Mouse (Mus musculus) stomach, embryonic 16.5 days (tissue): Measurements from ENCODE around the gene 1520401A03Rik. TPM values are rescaled to one million over a fixed set of nuclear protein-coding genes. Genes with fewer than 3 reads are reported as not detected.

ENCODE experiments used
- ATAC-seq: fragments of 200-750 bp; cut with Nextera tagmentation; 2 replicates; pipeline ENCODE4 v1.8.0; 2017; ENCODE audit warnings: moderate number of reproducible peaks, moderate TSS enrichment; ENCODE audit not compliant: insufficient read depth, low FRiP score
- H3K27ac ChIP-seq: fragments of 300-500 bp; sonication (generic); 2 replicates; pipeline ENCODE4 v1.5.1; 2014; ENCODE audit warnings: low read length
- H3K27me3 ChIP-seq: fragments of 300-500 bp; sonication (generic); 2 replicates; pipeline ENCODE4 v1.6.1; 2014; ENCODE audit warnings: low read length, control low read depth, mixed read lengths; ENCODE audit not compliant: control insufficient read depth, insufficient read depth
- H3K36me3 ChIP-seq: fragments of 300-500 bp; sonication (generic); 2 replicates; pipeline ENCODE4 v1.6.1; 2014; ENCODE audit warnings: low read length; ENCODE audit not compliant: control insufficient read depth, insufficient read depth
- H3K4me1 ChIP-seq: fragments of 300-500 bp; sonication (generic); 2 replicates; pipeline ENCODE4 v1.6.1; 2014; ENCODE audit warnings: low read length, control low read depth, mixed read lengths; ENCODE audit not compliant: control insufficient read depth, insufficient read depth
- H3K4me2 ChIP-seq: fragments of 300-500 bp; sonication (generic); 2 replicates; pipeline ENCODE4 v1.6.1; 2014; ENCODE audit warnings: low read depth, low read length, mixed read lengths
- H3K4me3 ChIP-seq: fragments of 300-500 bp; sonication (generic); replicated peaks from 2 replicates; pipeline ENCODE4 v1.5.1; 2014; ENCODE audit warnings: mild to moderate bottlenecking, low read length
- H3K9ac ChIP-seq: fragments of 300-500 bp; sonication (generic); 2 replicates; pipeline ENCODE4 v1.6.1; 2014; ENCODE audit warnings: low read length
- H3K9me3 ChIP-seq: fragments of 300-500 bp; sonication (generic); replicated peaks from 2 replicates; pipeline ENCODE4 v1.6.1; 2016; ENCODE audit warnings: low read length, control low read depth; ENCODE audit not compliant: control insufficient read depth
- WGBS: fragments of 180-500 bp; shearing (Covaris S2); extraction: QIAGEN DNeasy Blood & Tissue Kit; methylation state at CpG from one replicate; pipeline ENCODE4 v1.1.7; 2014; 5-methylcytosine and 5-hydroxymethylcytosine counted together
- polyA plus RNA-seq: library from polyadenylated mRNA; unstranded; fragments of >200 nt; fragmentation: Nextera tagmentation; extraction: Ambion mirVana; gene quantifications from 2 replicates; pipeline ENCODE4 v1.2.1, GENCODE M21; 2015

The 1520401A03Rik gene
- polyA plus RNA-seq, 1 experiment from 2014 or later = 0.23 TPM

DNA sequence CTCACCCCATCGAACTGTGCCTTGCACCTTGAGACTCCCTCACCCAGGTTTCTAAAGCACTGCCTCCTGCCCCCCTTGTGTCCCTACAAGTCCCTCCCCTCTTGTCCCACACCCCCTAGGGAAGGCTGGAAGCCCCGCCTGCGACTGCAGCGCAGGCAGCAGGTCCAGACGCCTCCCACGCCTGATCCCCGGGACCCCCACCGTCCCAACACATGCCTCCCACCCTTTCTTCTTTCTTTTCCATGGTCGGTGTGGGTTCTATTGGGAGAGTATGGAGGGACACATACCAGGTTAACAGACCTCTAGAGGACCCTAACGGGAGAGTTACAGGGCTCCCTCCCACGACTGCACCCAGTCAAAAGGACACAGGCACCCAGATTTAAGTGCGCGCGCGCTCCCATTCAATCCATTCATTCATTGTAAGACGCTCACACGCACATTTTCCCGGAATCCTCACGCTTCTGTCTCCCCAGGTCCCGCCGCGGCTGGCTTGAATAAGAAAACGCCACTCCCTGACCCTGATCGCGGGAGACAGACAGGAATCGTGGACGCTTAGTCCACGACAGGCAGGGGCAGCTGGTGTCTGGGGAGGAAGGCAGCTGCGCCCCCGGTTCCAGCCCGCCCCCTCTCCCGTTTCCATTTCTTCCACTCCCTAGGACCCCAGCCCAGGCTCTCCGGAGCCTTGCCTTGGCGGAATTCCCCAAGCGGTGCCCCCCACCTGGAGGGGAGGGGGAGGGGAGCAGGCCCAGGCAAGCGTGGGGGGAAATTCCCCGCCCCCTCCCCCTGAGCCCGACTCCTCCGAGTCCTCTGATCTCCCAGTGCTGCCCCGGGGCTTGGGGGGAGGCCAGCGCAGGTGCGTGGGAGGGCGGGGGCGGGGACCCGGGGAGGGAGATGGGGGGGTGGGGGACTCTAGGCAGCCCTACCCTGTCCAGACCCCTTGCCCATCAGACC, 23.0 kb upstream of the 1520401A03Rik start, which contains the start of gene Kremen2:
Kremen2 (minus strand) TSS at position 533 of the 951 bp plus-strand sequence.
- peaks cover 64% of the 10 kb centered on the region for H3K27me3 ChIP-seq
- H3K36me3 ChIP-seq = no peaks in the 10 kb centered on the region
- H3K9me3 ChIP-seq = no peaks in the 10 kb centered on the region
- peak within 1 kb of the TSS; percentile 34 for H3K4me3 ChIP-seq
- H3K27ac ChIP-seq = no peak within 1 kb of the TSS
- no peak for ATAC-seq
- under 1% methylated on average over 43 of the region's 45 CpGs for WGBS
- H3K4me1 ChIP-seq = peaks cover 31% of the 10 kb centered on the region
- peak within 1 kb of the TSS; percentile 55 for H3K9ac ChIP-seq
- H3K4me2 ChIP-seq = peak within 1 kb of the TSS; percentile 59

DNA sequence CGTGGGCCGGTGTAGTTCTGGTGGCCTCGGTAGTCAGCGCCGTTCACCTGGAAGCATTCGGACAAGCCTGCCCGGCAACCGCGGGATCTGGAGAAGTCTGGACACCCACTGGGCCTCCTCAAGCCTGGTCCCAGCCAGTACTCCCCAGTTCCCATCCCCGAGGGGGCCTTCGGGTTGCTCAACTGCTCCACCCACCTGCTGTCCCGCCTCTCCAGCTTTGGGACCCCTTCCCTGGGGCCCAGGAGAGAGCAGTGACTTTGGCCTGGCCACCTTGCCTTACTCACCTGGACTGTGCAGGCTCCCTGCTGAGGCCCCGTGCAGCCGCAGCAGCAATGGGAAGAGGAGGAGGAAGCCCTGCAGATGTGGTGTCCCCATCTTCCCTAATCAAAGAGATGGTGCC, 22.1 kb upstream of the 1520401A03Rik start:
- Histone ChIP-seq H3K4me2 (0 out of 2 replicates have a peak overlapping the region, but pooled peaks have one; percentile 59), H3K27me3 (peaks cover 64% of the 10 kb centered on the region), H3K4me1 (peaks cover 34% of the 10 kb centered on the region), H3K9me3 (no peaks in the 10 kb centered on the region), H3K4me3 (0 out of 2 replicates have a peak overlapping the region, but pooled peaks have one; percentile 1), H3K9ac (no peak overlapping the region; the same call in 1 of the 2 replicates), H3K27ac (no peak overlapping the region), H3K36me3 (no peaks in the 10 kb centered on the region)
- 5% methylated on average over 14 of the region's 14 CpGs for WGBS
- no peak for ATAC-seq

DNA sequence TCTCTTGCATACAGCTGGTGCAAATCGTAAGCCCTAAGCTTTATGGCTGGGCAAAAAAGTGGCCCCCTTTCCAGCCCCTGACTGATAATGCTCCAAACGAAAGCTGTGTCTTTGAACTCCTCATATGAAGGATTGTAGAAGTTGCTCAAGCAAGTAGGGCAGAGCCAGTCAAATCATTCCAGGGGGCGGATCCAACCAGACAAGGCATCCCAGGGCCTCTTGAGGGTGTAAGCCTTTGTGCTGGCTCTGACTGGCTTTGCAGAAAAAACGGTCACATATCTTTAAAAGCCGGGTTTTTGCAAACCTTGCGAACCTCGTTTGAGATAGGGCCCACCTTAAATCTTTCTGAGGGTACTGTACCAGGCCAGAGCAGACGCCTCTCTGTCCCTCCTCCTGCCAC, 21.5 kb upstream of the 1520401A03Rik start:
- Histone ChIP-seq H3K27me3 (peaks cover 64% of the 10 kb centered on the region), H3K4me3 (no peak overlapping the region), H3K36me3 (no peaks in the 10 kb centered on the region), H3K9me3 (no peaks in the 10 kb centered on the region), H3K4me1 (peaks cover 37% of the 10 kb centered on the region), H3K4me2 (no peak overlapping the region), H3K27ac (no peak overlapping the region), H3K9ac (no peak overlapping the region)
- ATAC-seq = no peak
- whole genome bisulfite sequencing = 29% methylated on average over 8 of the region's 8 CpGs

DNA sequence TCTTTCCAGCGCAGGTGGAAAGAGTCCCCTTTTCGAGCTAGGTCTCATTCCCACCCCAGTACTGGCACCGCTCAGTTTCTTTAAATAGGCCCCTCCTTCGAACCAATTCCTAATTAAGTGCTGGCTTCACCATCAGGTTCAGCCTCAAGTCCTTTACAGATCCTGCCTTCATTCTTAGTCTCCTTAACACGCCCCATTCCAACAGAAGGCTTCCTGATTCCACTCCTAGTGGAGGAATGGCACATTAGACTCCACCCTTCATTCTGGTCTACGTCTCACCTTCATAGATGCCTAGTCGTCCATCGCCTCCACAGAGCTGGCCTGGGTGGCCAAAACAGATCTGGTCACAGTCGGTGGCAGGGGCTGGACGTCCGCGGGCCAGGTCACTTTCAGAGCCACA, 20.4 kb upstream of the 1520401A03Rik start:
- Histone ChIP-seq H3K9ac (no peak overlapping the region), H3K9me3 (no peaks in the 10 kb centered on the region), H3K36me3 (no peaks in the 10 kb centered on the region), H3K27me3 (peaks cover 61% of the 10 kb centered on the region), H3K4me3 (no peak overlapping the region), H3K4me1 (peaks cover 36% of the 10 kb centered on the region), H3K4me2 (no peak overlapping the region), H3K27ac (no peak overlapping the region)
- no peak for ATAC-seq
- WGBS = 68% methylated on average over 12 of the region's 12 CpGs

DNA sequence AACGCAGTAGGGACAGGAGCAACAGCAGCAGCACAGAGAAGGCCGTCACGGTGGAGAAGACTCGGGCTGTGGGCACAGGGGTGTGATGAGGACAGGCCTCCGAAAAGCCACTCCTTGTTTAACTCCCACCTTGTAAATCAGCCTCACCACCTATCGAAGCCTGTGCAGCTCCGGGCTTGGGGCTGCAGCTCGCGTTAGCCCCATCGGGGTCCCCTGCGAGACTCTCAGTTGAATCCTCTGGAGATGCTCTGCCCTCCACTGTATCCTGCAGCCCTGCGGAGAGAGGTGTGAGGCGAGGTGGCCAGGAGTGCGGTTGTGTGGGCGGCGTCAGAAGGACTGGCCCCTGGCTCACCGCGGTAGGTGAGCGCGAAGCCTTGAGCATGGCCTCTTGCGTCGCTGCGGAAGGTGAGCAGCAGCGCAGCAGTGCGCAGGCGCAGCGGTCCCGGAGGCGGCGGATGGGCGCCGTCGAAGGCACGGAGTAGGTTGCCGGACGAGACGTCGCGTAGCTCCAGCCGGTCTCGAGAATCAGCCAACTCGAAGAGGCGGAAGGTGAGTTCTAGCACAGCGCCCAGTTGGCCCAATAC, 19.7 kb upstream of the 1520401A03Rik start:
- ATAC-seq = no peak
- Histone ChIP-seq H3K4me1 (peaks cover 36% of the 10 kb centered on the region), H3K9ac (peak overlapping the region; percentile 12; the same call in 1 of the 2 replicates), H3K36me3 (no peaks in the 10 kb centered on the region), H3K27ac (no peak overlapping the region), H3K27me3 (peaks cover 58% of the 10 kb centered on the region), H3K4me3 (peak overlapping the region; percentile 15; the same call in 1 of the 2 replicates), H3K4me2 (peak overlapping the region; percentile 18), H3K9me3 (no peaks in the 10 kb centered on the region)
- WGBS = 6% methylated on average over 44 of the region's 44 CpGs

DNA sequence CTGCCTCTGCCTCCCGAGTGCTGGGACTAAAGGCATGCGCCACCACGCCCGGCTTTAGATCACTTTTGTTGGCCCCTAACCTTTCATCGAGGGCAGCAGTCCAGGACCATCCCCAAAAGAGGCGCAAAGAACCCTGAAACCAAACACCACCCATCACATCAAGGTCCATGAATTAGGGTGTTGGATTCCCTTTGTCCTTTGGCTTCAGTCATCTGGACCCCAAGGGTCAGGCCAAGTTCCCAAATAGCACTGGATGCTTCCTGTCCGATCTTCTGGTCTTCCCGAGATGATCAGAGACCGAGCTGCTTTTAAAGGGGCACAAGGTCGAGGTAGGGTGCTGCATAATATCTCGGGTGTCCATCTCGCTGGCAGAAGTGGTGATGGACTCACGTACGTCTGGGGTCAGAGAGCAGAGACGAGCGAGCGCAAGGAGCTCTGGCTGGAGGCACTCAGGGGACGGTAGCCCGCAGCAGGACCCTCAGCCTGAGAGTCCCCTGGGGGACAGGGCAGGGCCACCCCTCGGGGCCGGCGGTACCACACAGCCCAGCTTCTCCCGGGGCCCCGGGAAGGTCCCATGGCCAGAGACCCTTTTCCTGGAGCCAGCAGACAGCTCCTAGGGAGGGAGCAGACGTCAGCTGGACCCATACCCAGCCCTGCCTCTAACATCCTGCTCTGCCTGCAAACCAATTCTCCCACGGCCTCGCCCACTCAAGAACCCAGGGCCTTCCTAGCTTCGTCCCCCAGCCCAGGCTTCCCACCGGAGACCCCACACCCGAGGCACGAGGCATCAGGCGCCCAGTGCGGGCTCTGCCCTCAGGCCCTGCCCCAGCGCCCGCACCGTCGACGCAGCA, 19.0 kb upstream of the 1520401A03Rik start:
- no peaks in the 10 kb centered on the region for H3K9me3 ChIP-seq
- 46% methylated on average over 38 of the region's 38 CpGs for WGBS
- H3K36me3 ChIP-seq = no peaks in the 10 kb centered on the region
- no peak overlapping the region for H3K4me3 ChIP-seq
- H3K27me3 ChIP-seq = peaks cover 57% of the 10 kb centered on the region
- 0 out of 2 replicates have a peak overlapping the region, but pooled peaks have one; percentile 18 for H3K4me2 ChIP-seq
- peaks cover 36% of the 10 kb centered on the region for H3K4me1 ChIP-seq
- peak overlapping the region; percentile 12; the same call in 1 of the 2 replicates for H3K9ac ChIP-seq
- H3K27ac ChIP-seq = no peak overlapping the region
- no peak for ATAC-seq

DNA sequence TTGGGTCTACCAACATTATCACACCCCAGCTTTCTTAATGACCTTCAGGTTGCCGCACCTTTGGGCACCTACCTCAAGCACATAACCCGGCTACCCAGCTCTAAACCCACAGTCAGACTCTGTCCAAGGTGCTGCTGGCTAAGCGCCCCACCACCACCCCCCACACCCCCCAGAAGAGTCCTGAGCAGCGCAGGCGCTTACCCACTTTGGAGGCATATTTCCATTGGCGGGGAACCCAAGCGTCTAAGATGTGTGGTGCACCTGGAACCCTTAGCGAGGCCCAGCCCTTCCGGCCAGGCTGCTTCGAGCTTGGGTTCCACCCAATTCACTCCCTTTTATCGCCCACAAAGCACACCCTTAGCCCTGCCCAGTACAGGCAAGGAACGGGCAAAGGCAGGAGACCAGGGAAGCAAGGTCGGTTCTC, 18.0 kb upstream of the 1520401A03Rik start, which contains the start of gene Paqr4:
Paqr4 (minus strand) TSS at position 270 of the 424 bp plus-strand sequence.
- H3K4me1 ChIP-seq = peaks cover 30% of the 10 kb centered on the region
- peak within 1 kb of the TSS; percentile 97 for H3K4me2 ChIP-seq
- WGBS = 7% methylated on average over 13 of the region's 13 CpGs
- peak within 1 kb of the TSS; percentile 86 for H3K9ac ChIP-seq
- peak; percentile 73 for ATAC-seq
- H3K4me3 ChIP-seq = peak within 1 kb of the TSS; percentile 77
- peaks cover 47% of the 10 kb centered on the region for H3K27me3 ChIP-seq
- no peaks in the 10 kb centered on the region for H3K9me3 ChIP-seq
- no peaks in the 10 kb centered on the region for H3K36me3 ChIP-seq
- peak within 1 kb of the TSS; percentile 78 for H3K27ac ChIP-seq

DNA sequence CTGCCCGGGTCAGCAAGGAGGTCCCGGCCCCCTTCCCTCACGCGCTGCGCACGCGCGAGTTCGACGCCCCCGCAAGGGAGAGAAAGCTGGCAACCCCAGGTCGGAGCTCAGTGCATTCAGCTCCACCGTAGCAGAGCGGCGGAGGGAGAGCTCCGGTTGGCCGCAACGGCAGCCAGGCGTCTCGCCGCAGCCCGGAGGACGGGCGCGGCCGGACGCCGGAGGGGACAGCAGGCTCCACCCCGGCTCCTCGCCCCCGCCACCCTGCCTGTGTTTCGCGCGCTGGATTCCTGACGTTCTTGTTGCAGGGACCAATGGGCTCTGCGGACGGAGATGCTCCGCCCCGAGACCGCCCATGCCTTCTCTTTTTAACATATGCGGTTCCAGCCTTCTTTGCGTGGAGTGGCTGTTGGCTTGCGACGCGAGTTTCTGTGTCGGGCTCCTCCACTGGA, 17.6 kb upstream of the 1520401A03Rik start:
- ATAC-seq = peak; percentile 87
- Histone ChIP-seq H3K4me1 (peaks cover 27% of the 10 kb centered on the region), H3K4me3 (peak overlapping the region; percentile 77), H3K9me3 (no peaks in the 10 kb centered on the region), H3K9ac (peak overlapping the region; percentile 86), H3K36me3 (no peaks in the 10 kb centered on the region), H3K27me3 (peaks cover 43% of the 10 kb centered on the region), H3K4me2 (peak overlapping the region; percentile 97), H3K27ac (peak overlapping the region; percentile 78)
- under 1% methylated on average over 46 of the region's 46 CpGs for WGBS
